Mouse (Mus musculus) CH12.LX (cell line): ENCODE measurements around the gene Ip6k1.

Experiments used
- CTCF ChIP-seq, 2 experiments: IDR thresholded peaks in 1 of 2; conservative IDR thresholded peaks in 1 of 2; 2 replicates each; pipeline ENCODE4 v1.5.1; 2011 to 2012; ENCODE audit warnings: low read depth in 2 of 2, low read length in 2 of 2, improper control_type of control experiment in 1 of 2, inconsistent platforms in 1 of 2, mild to moderate bottlenecking in 1 of 2, moderate library complexity in 1 of 2
- EP300 ChIP-seq: IDR thresholded peaks from 2 replicates; pipeline ENCODE4 v1.6.1; 2011; ENCODE audit warnings: low read length, improper control_type of control experiment
- JUND ChIP-seq: conservative IDR thresholded peaks from 2 replicates; pipeline ENCODE4 v1.6.1; 2011; ENCODE audit warnings: low read depth, low read length, improper control_type of control experiment
- KAT2A ChIP-seq: IDR thresholded peaks from 2 replicates; pipeline ENCODE4 v1.6.1; 2012; ENCODE audit warnings: low read length, improper control_type of control experiment, inconsistent platforms; ENCODE audit not compliant: insufficient replicate concordance
- NRF1 ChIP-seq: IDR thresholded peaks from 2 replicates; pipeline ENCODE4 v1.6.1; 2014; ENCODE audit warnings: low read depth, mild to moderate bottlenecking, inconsistent platforms, low read length, improper control_type of control experiment, moderate library complexity
- POLR2A ChIP-seq: IDR thresholded peaks from 2 replicates; pipeline ENCODE4 v1.6.1; 2011; ENCODE audit warnings: low read depth, mild to moderate bottlenecking, improper control_type of control experiment, low read length
- RCOR1 ChIP-seq: conservative IDR thresholded peaks from 2 replicates; pipeline ENCODE4 v1.6.1; 2012; ENCODE audit warnings: low read depth, mild to moderate bottlenecking, inconsistent platforms, low read length, improper control_type of control experiment

DNA sequence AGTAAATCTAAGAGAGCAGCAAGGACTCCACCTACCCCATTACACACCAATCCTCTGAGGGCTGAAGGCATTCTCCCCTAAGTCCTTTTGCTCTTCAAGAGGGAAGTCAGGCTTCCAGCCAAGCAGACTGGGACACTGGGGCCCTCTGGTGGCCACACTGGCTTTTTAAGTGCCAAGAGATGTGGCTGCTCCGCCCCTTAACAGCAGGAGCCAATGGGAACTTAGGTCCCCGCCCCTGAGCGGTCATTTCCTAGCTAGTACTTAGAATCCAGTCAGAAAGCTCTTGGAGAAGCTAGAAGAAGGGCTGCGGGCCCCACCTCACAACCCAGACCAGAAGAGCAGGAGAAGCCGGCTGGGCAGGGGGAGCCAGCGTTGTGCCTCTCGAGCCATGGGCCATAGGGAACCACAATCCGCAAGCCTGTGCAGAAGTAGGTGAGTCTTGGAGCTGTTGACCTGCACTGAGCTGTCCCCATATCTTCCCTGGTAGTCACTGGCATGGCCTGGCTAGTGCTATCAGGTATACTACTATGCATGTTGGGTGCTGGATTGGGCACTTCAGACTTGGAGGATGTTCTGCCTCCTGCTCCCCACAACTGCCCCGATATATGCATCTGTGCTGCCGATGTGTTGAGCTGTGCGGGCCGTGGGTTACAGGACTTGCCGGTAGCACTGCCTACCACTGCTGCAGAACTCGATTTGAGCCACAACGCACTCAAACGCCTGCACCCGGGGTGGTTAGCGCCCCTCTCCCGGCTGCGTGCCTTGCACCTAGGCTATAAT, 50.8 kb downstream of the Ip6k1 start, which contains the start of gene Amigo3:
- TF ChIP-seq RCOR1, result no peak
- peak; percentile 61 to 95 for TF ChIP-seq CTCF (conservative IDR thresholded peaks at IDR 0.05 in 1 of 2, IDR thresholded peaks at IDR 0.05 in 1 of 2; ENCODE audit: low read depth in 2 of 2, low read length in 2 of 2)
- TF ChIP-seq JUND, result no peak
- no peak for TF ChIP-seq EP300
- no peak for TF ChIP-seq KAT2A
- TF ChIP-seq POLR2A, result peak; percentile 23; the same call in 1 of the 2 replicates
- TF ChIP-seq NRF1, result no peak
